Mouse (Mus musculus) heart, postnatal 0 days (tissue): Measurements from ENCODE around the gene Pam. TPM values are rescaled to one million over a fixed set of nuclear protein-coding genes. Genes with fewer than 3 reads are reported as not detected.

Experiments
- ATAC-seq: fragments of 200-750 bp; cut with Nextera tagmentation; 2 replicates; pipeline ENCODE4 v1.8.0; 2017; ENCODE audit warnings: low read depth, moderate number of reproducible peaks, moderate library complexity; ENCODE audit not compliant: insufficient read depth
- DNase-seq: peaks from one replicate; pipeline ENCODE4 v3.0.0-alpha.2; 2016; ENCODE audit warnings: low spot score
- H3K27ac ChIP-seq: fragments of 300-500 bp; sonication (generic); 2 replicates; pipeline ENCODE4 v1.5.1; 2014; ENCODE audit warnings: low read depth, mild to moderate bottlenecking
- H3K27me3 ChIP-seq: fragments of 300-500 bp; sonication (generic); 2 replicates; pipeline ENCODE4 v1.6.1; 2014; ENCODE audit warnings: low read length, mixed read lengths; ENCODE audit not compliant: control insufficient read depth, insufficient read depth
- H3K36me3 ChIP-seq: fragments of 300-500 bp; sonication (generic); replicated peaks from 2 replicates; pipeline ENCODE4 v1.6.1; 2014; ENCODE audit warnings: low read length, mixed read lengths; ENCODE audit not compliant: control insufficient read depth, insufficient read depth
- H3K4me1 ChIP-seq: fragments of 300-500 bp; sonication (generic); 2 replicates; pipeline ENCODE4 v1.6.1; 2014; ENCODE audit warnings: antibody characterized with exemption; ENCODE audit not compliant: control insufficient read depth, insufficient read depth
- H3K4me2 ChIP-seq: fragments of 300-500 bp; sonication (generic); 2 replicates; pipeline ENCODE4 v1.6.1; 2014; ENCODE audit warnings: low read depth, mild to moderate bottlenecking, low read length, moderate library complexity
- H3K4me3 ChIP-seq: fragments of 300-500 bp; sonication (generic); 2 replicates; pipeline ENCODE4 v1.5.1; 2014; ENCODE audit warnings: low read depth, low read length
- H3K9ac ChIP-seq: fragments of 300-500 bp; sonication (generic); replicated peaks from 2 replicates; pipeline ENCODE4 v1.6.1; 2014; ENCODE audit warnings: low read depth, low read length, mixed read lengths
- H3K9me3 ChIP-seq: fragments of 300-500 bp; sonication (generic); replicated peaks from 2 replicates; pipeline ENCODE4 v1.6.1; 2016; ENCODE audit warnings: low read length; ENCODE audit not compliant: control insufficient read depth
- CTCF ChIP-seq: IDR thresholded peaks from 2 replicates; pipeline ENCODE4 v1.5.1; 2016; ENCODE audit warnings: antibody characterized with exemption, control low read depth, low read depth
- EP300 ChIP-seq: IDR thresholded peaks from 2 replicates; pipeline ENCODE4 v1.6.1; 2016; ENCODE audit warnings: antibody characterized with exemption, low read depth
- WGBS: fragments of 180-500 bp; shearing (Covaris S2); extraction: QIAGEN DNeasy Blood & Tissue Kit; methylation state at CpG from one replicate; pipeline ENCODE4 v1.1.7; 2014; 5-methylcytosine and 5-hydroxymethylcytosine counted together
- polyA plus RNA-seq: library from polyadenylated mRNA; unstranded; fragments of >200 nt; fragmentation: Nextera tagmentation; extraction: Ambion mirVana; gene quantifications from 2 replicates; pipeline ENCODE4 v1.2.1, GENCODE M21; 2015
- total RNA-seq: library from RNA; depleted of rRNA; stranded (reverse); fragments of >200 nt; gene quantifications from 2 replicates; pipeline ENCODE4 v1.2.3, GENCODE M21; 2014; ENCODE audit warnings: low replicate concordance; rRNA removed

Pam gene
- total RNA-seq (1,082 and 1,791 TPM in 2 replicates), polyA plus RNA-seq (804 and 821 TPM in 2 replicates)

DNA sequence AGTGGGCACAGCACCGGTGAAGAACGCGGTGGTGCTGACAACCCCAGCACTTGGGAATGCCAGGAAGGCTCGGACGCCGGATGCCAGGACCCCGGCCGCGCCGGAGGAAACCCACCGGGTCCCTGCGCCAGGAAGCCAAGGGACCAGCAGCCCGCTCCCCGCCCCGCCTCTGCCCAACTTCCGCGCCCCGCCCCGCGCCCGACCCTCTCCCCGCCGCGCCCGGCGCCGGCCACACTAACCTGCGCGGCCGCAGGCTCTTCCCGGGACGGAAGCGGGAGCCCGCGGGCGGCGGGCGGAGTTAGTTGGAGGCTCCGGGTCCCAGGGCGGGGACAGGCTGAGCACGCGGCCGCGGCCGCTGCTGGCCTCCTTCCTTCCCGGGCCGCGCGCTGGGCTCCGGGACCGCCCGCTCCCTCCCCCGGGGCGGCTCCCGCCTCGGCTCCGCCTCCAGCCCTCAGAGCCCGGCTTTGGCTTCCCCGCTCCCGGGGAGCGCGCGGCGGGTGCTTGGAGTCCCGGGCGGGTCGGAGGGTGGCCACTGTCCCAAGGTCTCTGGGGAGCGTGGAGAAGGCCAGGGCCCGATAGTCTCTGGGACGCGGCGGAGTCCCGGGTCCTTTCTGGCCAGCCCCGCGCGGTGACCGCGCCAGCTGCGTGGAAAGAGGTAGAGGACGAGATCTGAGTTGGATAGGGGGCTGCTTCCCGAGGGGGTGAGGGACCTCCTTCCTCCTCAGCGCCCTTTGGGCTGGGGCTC lies at the start of gene Pam:
Gene Pam (minus strand): TSS at position 401 of the 745 bp plus-strand sequence.
- Histone ChIP-seq H3K9ac (peak within 1 kb of the TSS; percentile 67), H3K4me3 (peak within 1 kb of the TSS; percentile 90), H3K27me3 (no peaks in the 10 kb centered on the region), H3K36me3 (no peaks in the 10 kb centered on the region), H3K4me1 (peaks cover 14% of the 10 kb centered on the region), H3K27ac (peak within 1 kb of the TSS; percentile 76), H3K4me2 (peak within 1 kb of the TSS; percentile 85), H3K9me3 (no peaks in the 10 kb centered on the region)
- TF ChIP-seq EP300 (no peak), CTCF (no peak)
- WGBS = under 1% methylated on average over 64 of the region's 82 CpGs
- DNase-seq = peak; percentile 83
- ATAC-seq = peak; percentile 96

DNA sequence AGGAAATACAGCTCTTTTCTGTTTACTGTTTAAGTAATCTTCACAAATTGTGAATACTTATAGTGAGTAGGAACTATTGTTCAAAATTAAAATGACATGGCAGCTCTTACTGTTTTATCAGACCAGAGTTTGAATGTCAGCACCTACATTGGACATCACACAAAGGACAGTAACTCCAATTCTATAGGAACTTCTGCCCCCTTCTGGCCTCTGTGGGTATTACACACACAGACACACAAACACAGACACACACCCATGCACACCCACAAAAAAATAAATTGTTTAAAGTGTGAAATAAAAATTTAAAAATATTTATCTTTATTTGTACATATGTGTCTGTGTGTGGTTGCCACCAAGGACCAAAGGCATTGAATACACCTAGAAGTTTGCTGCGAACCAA lies 49.4 kb upstream of the Pam start:
- H3K4me1 ChIP-seq = no peaks in the 10 kb centered on the region
- 0 out of 2 replicates have a peak, but pooled peaks cover 5% of the 10 kb centered on the region for H3K9me3 ChIP-seq
- no peak overlapping the region for H3K4me3 ChIP-seq
- ATAC-seq (no peak), DNase-seq (no peak)
- no peak overlapping the region for H3K4me2 ChIP-seq
- H3K36me3 ChIP-seq = no peaks in the 10 kb centered on the region
- H3K27ac ChIP-seq = no peak overlapping the region
- WGBS = 100% methylated on average over 1 of the region's 1 CpGs
- peak; percentile 5; the same call in 1 of the 2 replicates for TF ChIP-seq CTCF
- TF ChIP-seq EP300 = no peak
- no peaks in the 10 kb centered on the region for H3K27me3 ChIP-seq
- no peak overlapping the region for H3K9ac ChIP-seq

DNA sequence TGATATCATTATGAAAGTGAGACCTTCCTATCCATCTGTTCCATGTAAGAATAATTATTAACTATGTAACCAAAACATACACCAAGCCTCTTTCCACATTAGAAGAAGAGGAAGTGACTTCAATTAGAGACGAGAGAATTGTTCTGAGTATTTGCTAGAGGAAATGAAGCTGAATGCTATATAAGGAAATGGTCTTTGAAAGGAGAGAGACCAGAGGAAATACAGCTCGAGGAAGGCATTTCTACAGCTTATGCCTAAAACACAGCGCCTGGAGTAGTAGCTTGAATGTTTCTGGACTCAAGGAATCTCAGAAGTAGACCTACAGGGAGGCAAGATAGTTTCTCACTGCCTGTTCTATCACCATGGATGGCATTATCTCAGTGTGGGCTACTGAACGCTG lies 35.8 kb upstream of the Pam start:
- H3K27ac ChIP-seq = peak overlapping the region; percentile 66
- no peak for TF ChIP-seq CTCF
- no peak for TF ChIP-seq EP300
- no peak for ATAC-seq
- DNase-seq = no peak
- H3K4me1 ChIP-seq = peaks cover 16% of the 10 kb centered on the region
- WGBS = 53% methylated on average over 4 of the region's 4 CpGs
- no peaks in the 10 kb centered on the region for H3K27me3 ChIP-seq
- H3K9ac ChIP-seq = no peak overlapping the region
- peak overlapping the region; percentile 26; the same call in 1 of the 2 replicates for H3K4me2 ChIP-seq
- no peaks in the 10 kb centered on the region for H3K9me3 ChIP-seq
- no peak overlapping the region for H3K4me3 ChIP-seq
- no peaks in the 10 kb centered on the region for H3K36me3 ChIP-seq

DNA sequence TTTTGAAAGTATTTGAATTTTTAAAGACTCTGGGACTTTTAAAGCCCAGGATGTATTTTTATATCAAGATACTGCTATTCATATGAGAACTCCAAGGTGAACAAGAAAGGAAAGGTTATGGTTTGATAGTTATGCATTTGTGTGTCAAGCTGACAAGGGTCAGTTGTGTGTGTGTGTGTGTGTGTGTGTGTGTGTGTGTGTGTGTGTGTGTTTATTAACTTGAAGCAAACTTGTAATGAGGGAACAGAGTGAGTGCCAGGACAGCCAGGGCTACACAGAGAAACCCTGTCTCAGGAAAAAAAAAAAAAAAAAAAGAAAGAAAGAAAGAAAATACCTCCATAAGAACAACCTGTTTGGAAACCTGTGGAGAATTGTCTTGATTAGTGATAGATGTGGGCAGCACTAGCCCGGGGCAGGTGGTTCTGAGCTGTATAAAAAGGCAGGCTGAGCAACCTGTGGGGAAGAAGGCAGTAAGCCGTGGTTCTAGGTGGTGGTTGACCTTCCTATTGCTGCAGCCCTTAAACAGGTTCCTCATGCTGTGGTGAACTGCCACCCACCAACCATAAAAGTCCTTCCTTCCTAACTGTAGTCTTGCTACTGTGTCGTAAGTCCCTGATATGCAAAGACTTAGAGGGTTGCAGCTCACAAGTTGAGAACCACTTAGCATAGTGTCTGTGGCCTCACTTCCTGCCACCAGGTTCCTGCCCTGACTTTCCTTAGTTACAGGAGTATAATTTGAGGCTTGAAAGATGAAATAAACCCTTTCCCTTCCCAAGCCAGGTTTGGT lies 34.3 kb upstream of the Pam start:
- no peak for ATAC-seq
- Histone ChIP-seq H3K36me3 (no peaks in the 10 kb centered on the region), H3K9ac (no peak overlapping the region), H3K27ac (no peak overlapping the region), H3K9me3 (no peaks in the 10 kb centered on the region), H3K4me3 (no peak overlapping the region), H3K4me1 (peaks cover 16% of the 10 kb centered on the region), H3K27me3 (no peaks in the 10 kb centered on the region), H3K4me2 (no peak overlapping the region)
- TF ChIP-seq EP300 = no peak
- TF ChIP-seq CTCF = no peak
- DNase-seq = no peak
- 75% methylated on average over 3 of the region's 3 CpGs for WGBS

DNA sequence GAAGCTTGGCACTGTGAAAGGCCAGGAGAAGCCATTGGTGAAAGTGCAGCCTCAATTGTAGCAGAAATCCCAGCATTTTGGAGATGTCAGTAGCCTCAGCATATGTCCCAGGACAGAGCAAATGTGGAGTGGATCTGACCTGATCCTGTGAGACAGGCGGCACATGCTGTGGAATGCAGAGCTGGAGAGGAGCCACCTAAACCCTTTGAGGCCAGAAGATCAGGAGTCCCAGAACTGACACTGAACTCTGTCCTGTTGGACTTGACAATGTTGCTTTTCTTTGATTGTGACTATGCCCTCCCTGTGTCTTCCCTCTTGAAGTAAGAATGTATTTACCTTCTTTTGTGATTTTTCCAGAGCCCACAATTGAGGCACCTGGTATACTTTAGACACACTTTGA lies 33.7 kb upstream of the Pam start:
- Histone ChIP-seq H3K4me2 (no peak overlapping the region), H3K27ac (no peak overlapping the region), H3K4me1 (peaks cover 16% of the 10 kb centered on the region), H3K9me3 (no peaks in the 10 kb centered on the region), H3K4me3 (no peak overlapping the region), H3K9ac (no peak overlapping the region), H3K36me3 (no peaks in the 10 kb centered on the region), H3K27me3 (no peaks in the 10 kb centered on the region)
- TF ChIP-seq EP300 (no peak), CTCF (no peak)
- ATAC-seq (no peak), DNase-seq (no peak)
- WGBS = 38% methylated on average over 1 of the region's 1 CpGs
